Mouse (Mus musculus) heart, adult 2 months (tissue): ENCODE measurements around the gene Vps13d. TPM values are rescaled to one million over a fixed set of nuclear protein-coding genes. Genes with fewer than 3 reads are reported as not detected.

Source experiments
- DNase-seq, 2 experiments: peaks; one replicate each; pipeline ENCODE4 v3.0.0; 2021
- H3K27ac ChIP-seq: fragments of 200-600 bp; 2 replicates; pipeline ENCODE4 v1.8.1; 2022
- H3K27me3 ChIP-seq: fragments of 200-500 bp; 2 replicates; pipeline ENCODE4 v1.6.1; 2012; ENCODE audit warnings: mild to moderate bottlenecking, low read length, inconsistent platforms, mixed read lengths; ENCODE audit not compliant: control insufficient read depth, insufficient read depth
- H3K36me3 ChIP-seq: fragments of 200-500 bp; 2 replicates; pipeline ENCODE4 v1.6.1; 2012; ENCODE audit warnings: low read length, inconsistent platforms; ENCODE audit not compliant: control insufficient read depth, insufficient read depth
- H3K4me1 ChIP-seq: fragments of 200-500 bp; 2 replicates; pipeline ENCODE4 v1.6.1; 2011; ENCODE audit warnings: low read length; ENCODE audit not compliant: control insufficient read depth, insufficient read depth
- H3K4me3 ChIP-seq: fragments of 200-600 bp; 2 replicates; pipeline ENCODE4 v1.8.1; 2022
- H3K79me2 ChIP-seq: fragments of 200-500 bp; replicated peaks from 2 replicates; pipeline ENCODE4 v1.6.1; 2012; ENCODE audit warnings: mild to moderate bottlenecking, inconsistent platforms, low read length, moderate library complexity, mixed read lengths; ENCODE audit not compliant: control insufficient read depth, insufficient read depth
- H3K9ac ChIP-seq: fragments of 200-500 bp; 2 replicates; pipeline ENCODE4 v1.6.1; 2012; ENCODE audit warnings: low read depth, mild to moderate bottlenecking, control low read depth, inconsistent platforms, low read length, mixed read lengths
- CTCF ChIP-seq: fragments of 200-600 bp; IDR thresholded peaks from 2 replicates; pipeline ENCODE4 v1.8.1; 2022; ENCODE audit warnings: antibody characterized with exemption, mild to moderate bottlenecking, moderate library complexity
- EP300 ChIP-seq: fragments of 200-500 bp; IDR thresholded peaks from 2 replicates; pipeline ENCODE4 v1.6.1; 2011; ENCODE audit warnings: low read depth, low read length, control low read depth; ENCODE audit not compliant: insufficient read depth
- POLR2A ChIP-seq: fragments of 200-500 bp; IDR thresholded peaks from 2 replicates; pipeline ENCODE4 v1.6.1; 2011; ENCODE audit warnings: mild to moderate bottlenecking, low read depth, low read length, control low read depth; ENCODE audit not compliant: insufficient read depth
- WGBS: fragments of 180-500 bp; shearing (Covaris S2); methylation state at CpG from one replicate; pipeline ENCODE4 v1.1.7; 2018; 5-methylcytosine and 5-hydroxymethylcytosine counted together
- intact Hi-C: fragments of 180-260 bp; cut with DNase I; formaldehyde crosslinking; loops from one replicate; pipeline ENCODE4 v1.15.1; 2025
- polyA plus RNA-seq: library from polyadenylated mRNA; depleted of rRNA; stranded (reverse); fragments of >200 nt; gene quantifications from 2 replicates; pipeline ENCODE4 v1.2.3, GENCODE M21; 2012
- total RNA-seq, 2 experiments: library from RNA; stranded (reverse); gene quantifications; 2 replicates each; pipeline ENCODE4 v1.2.3; 2021

Gene Vps13d
- total and polyA plus RNA-seq, 3 experiments = 24.8 to 77.1 (median 65.8) TPM

DNA sequence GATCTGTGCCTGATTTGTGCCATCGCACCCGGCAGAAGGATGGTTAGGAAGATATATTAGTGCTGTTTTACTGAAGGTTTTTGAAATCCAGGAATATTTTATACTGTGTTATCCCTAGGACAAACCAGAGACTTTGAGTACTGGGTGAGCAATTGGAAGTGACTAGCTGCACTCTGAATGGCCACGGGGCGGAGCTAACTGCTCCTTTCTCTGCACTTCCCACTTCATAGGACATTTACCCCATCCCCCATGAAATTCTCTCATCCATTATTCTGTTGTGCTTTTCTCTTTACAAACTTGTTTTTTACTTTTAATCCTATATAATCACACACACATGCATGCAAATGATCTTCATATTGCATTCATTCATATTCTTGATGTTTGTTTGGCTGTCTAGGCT is 1.8 kb upstream of the Vps13d start:
- H3K27ac ChIP-seq = no peak overlapping the region
- 73% methylated on average over 4 of the region's 4 CpGs for WGBS
- no peak overlapping the region for H3K9ac ChIP-seq
- H3K36me3 ChIP-seq = peaks cover 8% of the 10 kb centered on the region
- intact Hi-C loops = loop anchor here (5.0 kb wide), 1 partner anchor 91 kb away; no protein-coding TSS in a partner anchor
- H3K4me1 ChIP-seq = peaks cover 17% of the 10 kb centered on the region
- H3K79me2 ChIP-seq = 0 out of 2 replicates have a peak, but pooled peaks cover under 1% of the 10 kb centered on the region
- peak in 1 of 2 experiments; percentile 17 for DNase-seq
- no peak overlapping the region for H3K4me3 ChIP-seq
- no peaks in the 10 kb centered on the region for H3K27me3 ChIP-seq
- TF ChIP-seq POLR2A (no peak), CTCF (peak; percentile 35)

DNA sequence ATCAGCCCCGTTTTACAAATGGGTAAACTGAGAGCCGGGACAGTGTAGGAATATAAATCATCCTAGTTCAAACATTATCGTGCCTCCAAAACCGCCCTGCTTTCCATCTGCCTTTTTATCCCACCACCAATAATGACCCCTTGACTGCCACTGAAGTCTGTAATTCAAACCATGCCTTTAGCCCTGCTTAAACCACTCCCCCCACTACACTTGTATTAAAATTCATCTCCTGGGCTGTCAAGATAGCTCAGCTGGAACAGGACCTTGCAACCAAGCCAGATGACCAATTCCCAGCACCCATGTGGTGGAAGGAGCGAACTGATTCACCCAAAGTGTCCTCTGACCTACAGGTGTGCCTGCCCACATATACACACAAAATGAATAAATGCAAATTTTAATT is 367 bp upstream of the Vps13d start:
- TF ChIP-seq POLR2A = no peak
- no peak for TF ChIP-seq EP300
- TF ChIP-seq CTCF = no peak; the same call in 1 of the 2 replicates
- Histone ChIP-seq H3K4me1 (peaks cover 11% of the 10 kb centered on the region), H3K36me3 (peaks cover 8% of the 10 kb centered on the region), H3K79me2 (0 out of 2 replicates have a peak, but pooled peaks cover 1% of the 10 kb centered on the region), H3K27ac (no peak overlapping the region), H3K9ac (no peak overlapping the region), H3K4me3 (no peak overlapping the region; the same call in 1 of the 2 replicates), H3K27me3 (no peaks in the 10 kb centered on the region)
- no peak for DNase-seq
- intact Hi-C loops = loop anchor here (5.0 kb wide), 1 partner anchor 92 kb away; no protein-coding TSS in a partner anchor
- 21% methylated on average over 5 of the region's 5 CpGs for WGBS

DNA sequence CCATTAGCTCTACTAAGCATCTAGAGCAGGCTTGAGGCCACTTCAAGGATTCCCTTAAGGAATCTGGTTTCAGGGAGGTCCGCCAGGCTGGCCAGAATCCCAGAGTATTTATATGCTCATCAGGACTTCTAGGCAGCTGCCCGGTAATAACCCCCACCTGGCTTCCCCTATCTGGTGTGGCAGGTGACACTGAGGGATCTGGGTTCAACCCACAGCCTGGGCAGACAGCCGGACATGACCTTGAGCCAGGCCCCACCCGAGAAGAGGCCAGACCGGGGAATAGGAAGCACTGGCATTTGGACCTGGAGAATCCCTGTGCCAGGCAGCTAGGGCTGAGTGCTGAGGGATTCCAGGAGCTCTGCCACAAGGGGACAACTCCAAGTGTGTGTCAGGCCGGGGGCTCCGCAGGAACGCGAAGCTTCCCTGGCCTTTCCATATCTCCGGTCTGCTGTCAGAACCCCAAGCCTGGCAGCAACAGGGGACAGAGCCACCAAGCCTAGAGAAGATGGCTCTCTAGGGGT is 754 bp downstream of the Vps13d start:
- intact Hi-C loops = no loop called here

DNA sequence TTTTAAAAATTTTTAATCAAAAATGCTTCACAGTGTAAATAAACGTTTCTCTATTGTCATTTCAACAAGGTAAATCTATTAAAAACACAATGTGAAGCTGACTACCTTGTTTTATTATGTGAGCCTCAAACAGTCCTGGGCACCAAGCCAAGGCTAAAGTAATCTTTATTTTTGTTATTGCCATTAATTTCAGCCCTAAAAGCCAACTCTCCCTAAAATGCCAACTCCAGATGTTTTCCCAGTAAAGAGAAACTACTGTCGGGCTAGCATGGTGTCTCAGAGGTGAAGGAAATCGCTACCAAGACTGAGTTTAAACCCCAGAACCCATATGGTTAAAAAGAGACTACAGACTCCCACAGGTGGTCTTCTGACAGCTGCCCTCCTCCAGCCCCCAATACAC is 1.4 kb downstream of the Vps13d start:
- Histone ChIP-seq H3K4me1 (peaks cover 4% of the 10 kb centered on the region), H3K27ac (peak overlapping the region; percentile 97), H3K36me3 (peaks cover 10% of the 10 kb centered on the region), H3K9ac (no peak overlapping the region), H3K79me2 (0 out of 2 replicates have a peak, but pooled peaks cover 3% of the 10 kb centered on the region), H3K4me3 (peak overlapping the region; percentile 65), H3K27me3 (no peaks in the 10 kb centered on the region)
- WGBS = 12% methylated on average over 3 of the region's 3 CpGs
- intact Hi-C loops = no loop called here
- TF ChIP-seq POLR2A (no peak), CTCF (no peak), EP300 (no peak)
- DNase-seq = no peak

More for the DNA sequence above, 754 bp downstream of the Vps13d start:
- peaks cover 4% of the 10 kb centered on the region for H3K4me1 ChIP-seq
- peak; percentile 54; the same call in 1 of the 2 replicates for TF ChIP-seq POLR2A
- peak; percentile 63; the same call in 1 of the 2 replicates for TF ChIP-seq EP300
- no peak for TF ChIP-seq CTCF
- H3K9ac ChIP-seq = peak overlapping the region; percentile 94
- peak overlapping the region; percentile 65 for H3K4me3 ChIP-seq
- peak overlapping the region; percentile 97 for H3K27ac ChIP-seq
- H3K79me2 ChIP-seq = 0 out of 2 replicates have a peak, but pooled peaks cover 3% of the 10 kb centered on the region
- under 1% methylated on average over 10 of the region's 10 CpGs for WGBS
- H3K27me3 ChIP-seq = no peaks in the 10 kb centered on the region
- DNase-seq = peak; percentile 76 to 85
- peaks cover 8% of the 10 kb centered on the region for H3K36me3 ChIP-seq

DNA sequence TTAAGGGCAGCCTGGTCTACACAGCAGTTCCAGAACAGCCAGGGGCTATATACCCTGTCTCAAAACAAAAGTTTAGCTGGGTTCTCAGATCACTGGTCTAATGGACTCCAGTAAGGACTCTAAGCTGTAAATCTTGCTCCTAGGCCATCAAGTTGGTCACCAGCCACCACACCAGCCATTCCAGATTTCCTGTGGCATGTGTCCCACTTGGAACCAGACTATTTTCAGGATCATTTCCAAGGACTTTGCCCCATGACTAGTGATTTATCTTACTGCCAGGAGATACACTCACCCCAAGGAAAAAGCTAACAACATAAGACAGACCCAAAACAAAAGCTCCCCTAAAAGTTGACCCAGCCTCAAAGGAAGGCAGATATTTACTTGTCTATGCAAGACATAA is 2.1 kb downstream of the Vps13d start:
- TF ChIP-seq CTCF (no peak), EP300 (0 out of 2 replicates have a peak, but pooled peaks have one; percentile 36), POLR2A (no peak)
- Histone ChIP-seq H3K27ac (peak overlapping the region; percentile 97), H3K79me2 (peaks cover 3% of the 10 kb centered on the region; the same call in 1 of the 2 replicates), H3K36me3 (peaks cover 10% of the 10 kb centered on the region), H3K9ac (no peak overlapping the region), H3K27me3 (no peaks in the 10 kb centered on the region), H3K4me3 (no peak overlapping the region; the same call in 1 of the 2 replicates), H3K4me1 (peaks cover 5% of the 10 kb centered on the region)
- peak in 1 of 2 experiments; percentile 56 for DNase-seq
- intact Hi-C loops = no loop called here

DNA sequence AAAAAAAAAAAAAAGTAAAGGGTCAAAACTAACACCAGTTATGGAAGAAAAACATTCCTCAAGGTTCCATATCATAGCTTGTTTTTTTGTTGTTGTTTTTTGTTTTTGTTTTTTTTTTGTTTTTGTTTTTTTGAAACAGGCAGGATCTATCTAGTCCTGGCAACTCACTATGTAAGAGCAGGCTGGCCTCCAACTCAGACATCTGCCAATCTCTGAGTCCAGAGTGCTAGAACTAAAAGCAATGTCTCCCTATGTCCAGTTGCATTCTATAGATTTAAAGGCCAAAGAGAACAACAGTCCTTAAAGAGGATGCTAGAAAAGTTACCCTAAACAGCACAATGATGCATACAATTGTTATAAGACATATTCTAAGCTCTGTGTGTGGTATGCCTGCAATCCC is 6.2 kb downstream of the Vps13d start:
- H3K36me3 ChIP-seq = peaks cover 26% of the 10 kb centered on the region

More for the DNA sequence above, 6.2 kb downstream of the Vps13d start:
- H3K4me3 ChIP-seq = no peak overlapping the region
- no peak for DNase-seq
- no peak overlapping the region for H3K27ac ChIP-seq
- no peak overlapping the region for H3K9ac ChIP-seq
- no peaks in the 10 kb centered on the region for H3K27me3 ChIP-seq
- intact Hi-C loops = no loop called here
- H3K4me1 ChIP-seq = peaks cover 11% of the 10 kb centered on the region
- H3K79me2 ChIP-seq = peaks cover 6% of the 10 kb centered on the region; the same call in 1 of the 2 replicates
- TF ChIP-seq EP300 (no peak), CTCF (no peak), POLR2A (no peak)
